Mouse (Mus musculus): ENCODE measurements around the gene Gm3435.
A peak's percentile ranks its signal among the peaks of the same experiment; 100 is the strongest.
"Not testable (repeated sequence)": the region's sequence is repeated elsewhere in the genome, so short reads cannot be mapped to it uniquely, and the experiment has no call there.

Gm3435 gene

DNA sequence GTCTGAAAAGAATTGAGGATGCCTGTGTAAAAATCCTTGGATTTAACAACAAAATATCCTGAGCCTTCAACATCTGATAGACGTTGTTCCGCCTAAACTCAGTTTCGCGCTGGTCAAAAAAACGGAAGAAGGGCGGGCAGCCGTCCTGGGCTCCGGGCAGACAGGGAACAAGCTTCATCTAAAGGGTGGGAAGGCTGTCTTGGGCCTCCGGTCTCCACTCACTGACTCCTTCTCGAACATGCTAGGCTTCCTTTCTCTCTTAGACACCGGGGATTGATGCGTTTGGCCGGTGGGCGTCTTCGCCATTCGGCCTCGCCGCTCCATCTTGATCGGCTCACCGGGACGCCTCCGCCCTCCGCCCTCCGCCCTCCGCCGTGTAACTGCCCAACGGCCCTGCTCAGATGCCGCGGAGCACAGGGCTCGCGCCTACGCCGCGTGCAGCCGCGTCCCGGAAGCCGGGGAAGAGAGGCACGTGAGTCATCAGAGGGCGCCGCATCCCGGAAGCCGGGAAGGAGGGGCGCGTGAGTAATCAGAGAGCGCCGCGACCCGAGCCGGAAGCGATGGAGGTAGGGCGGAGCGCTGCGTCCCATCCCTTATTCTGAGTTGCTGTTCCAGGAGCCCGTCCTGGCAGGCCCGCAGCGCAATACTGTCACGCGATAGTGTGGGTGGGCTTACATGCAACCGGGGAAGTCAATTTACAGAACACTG lies at the start of gene Gm3435:
Gm3435 (plus strand) TSS at position 471 of the 708 bp plus-strand sequence.
- DNase-seq (ENCODE audit: low spot score) = not testable (repeated sequence)

DNA sequence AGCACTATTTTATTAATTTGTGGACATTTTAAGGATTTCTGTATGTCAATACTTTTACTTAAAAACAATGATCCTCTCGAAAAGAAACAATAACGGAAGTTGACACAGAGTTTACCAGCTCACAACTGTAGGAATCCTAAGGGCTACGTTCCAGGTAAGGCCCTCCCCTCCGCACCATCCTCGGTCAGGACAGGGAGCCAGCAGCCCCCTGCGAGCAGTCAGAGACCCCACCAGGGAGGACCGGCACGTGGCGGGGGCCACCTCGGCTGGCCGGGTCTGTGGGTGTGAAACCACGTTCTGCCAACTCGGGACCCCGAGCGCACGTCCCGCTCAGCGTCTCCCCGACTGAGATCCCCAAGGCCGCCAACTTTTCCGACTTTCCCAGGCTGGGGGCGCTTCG lies 49.5 kb upstream of the Gm3435 start:
- DNase-seq (ENCODE audit: low spot score) = peak; percentile 5

DNA sequence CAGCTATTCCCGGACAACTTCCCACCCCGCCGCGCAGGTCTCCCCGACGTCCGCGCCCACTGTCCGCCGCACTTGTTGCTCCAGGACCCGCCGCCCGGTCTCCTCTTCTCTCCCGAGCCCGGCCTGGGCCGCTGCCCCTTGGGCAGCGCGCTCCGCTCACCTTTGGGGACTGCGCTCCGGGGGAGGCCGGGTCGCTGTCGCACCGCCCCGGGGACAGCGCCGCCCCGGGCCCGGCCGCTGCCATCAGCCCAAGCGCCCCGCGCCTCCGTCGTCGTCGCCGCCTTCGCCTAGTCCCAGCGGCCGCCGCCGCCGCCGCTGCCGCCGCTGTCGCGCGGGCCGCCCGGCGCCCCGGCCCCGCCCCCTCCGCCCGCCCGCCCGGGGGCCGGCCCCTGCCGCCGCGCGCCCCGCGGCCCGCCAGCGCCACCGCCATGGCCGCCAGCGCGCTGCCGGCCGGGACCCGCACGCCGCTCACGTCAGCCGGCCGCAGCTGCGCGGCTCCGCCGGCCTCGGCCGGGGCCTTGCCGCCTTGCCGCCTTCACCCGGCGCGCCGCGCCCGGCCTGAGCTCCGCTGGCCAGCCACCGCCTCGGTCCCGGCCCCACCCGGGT lies 48.9 kb upstream of the Gm3435 start, which contains the start of gene Phf10:
Phf10 (minus strand) TSS at position 323 of the 606 bp plus-strand sequence.
- peak; percentile 52 for DNase-seq (ENCODE audit: low spot score)

DNA sequence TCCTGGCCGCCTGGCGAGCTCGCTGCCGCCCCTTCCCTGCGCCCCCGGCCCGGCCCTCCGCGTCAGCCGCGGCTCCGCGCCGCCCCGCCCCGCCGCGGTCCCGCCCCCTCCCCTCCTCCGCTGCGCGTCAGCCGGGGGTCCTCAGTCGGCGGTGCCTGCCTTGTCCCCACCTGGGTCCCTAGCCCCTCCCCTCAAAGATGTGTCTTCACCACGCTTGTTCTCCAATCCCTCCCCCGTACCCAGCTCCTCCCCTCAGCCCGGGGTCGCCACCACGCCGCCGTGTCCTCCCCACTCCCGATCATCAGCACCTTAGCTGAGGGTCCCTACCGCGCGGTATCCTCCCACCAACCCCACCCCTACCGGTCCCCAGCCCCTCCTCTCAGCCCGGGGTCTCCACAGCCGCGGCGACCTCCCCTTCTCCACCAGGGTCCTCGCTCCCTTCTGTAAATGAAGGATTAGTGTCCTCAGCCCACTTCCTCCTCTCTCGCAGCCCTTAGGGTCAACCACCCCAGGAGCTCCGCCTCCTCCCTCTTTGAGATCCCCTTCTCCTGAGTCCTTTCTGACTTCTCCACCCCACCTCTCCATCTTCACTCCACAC lies 48.3 kb upstream of the Gm3435 start:
- not testable (repeated sequence) for DNase-seq (ENCODE audit: low spot score)

DNA sequence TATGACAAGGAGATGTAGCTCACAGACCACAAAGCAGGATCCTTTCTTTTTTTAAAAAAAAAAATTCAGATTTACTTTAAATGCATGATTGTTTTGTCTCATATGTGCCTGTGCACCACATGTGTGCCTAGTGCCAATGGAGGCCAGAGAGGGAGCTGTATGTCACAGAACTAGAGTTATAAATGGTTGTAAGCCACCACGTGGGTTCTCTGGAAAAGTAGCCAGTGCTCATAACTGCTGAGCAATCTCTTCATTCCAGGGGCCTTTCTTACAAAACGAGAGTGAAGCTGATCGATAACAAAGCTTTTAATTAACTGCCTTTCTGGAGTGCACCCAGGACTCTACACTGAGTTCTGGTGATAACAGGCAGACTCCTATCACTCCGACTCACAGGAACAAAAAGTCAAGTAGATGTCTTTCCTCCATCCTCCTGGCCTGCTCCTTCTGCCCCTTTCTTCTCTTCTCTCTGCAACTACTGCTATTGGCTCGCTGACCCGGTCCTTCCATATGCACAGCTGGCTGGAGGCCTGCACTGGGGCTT lies 41.5 kb upstream of the Gm3435 start:
- not testable (repeated sequence) for DNase-seq (ENCODE audit: low spot score)

DNA sequence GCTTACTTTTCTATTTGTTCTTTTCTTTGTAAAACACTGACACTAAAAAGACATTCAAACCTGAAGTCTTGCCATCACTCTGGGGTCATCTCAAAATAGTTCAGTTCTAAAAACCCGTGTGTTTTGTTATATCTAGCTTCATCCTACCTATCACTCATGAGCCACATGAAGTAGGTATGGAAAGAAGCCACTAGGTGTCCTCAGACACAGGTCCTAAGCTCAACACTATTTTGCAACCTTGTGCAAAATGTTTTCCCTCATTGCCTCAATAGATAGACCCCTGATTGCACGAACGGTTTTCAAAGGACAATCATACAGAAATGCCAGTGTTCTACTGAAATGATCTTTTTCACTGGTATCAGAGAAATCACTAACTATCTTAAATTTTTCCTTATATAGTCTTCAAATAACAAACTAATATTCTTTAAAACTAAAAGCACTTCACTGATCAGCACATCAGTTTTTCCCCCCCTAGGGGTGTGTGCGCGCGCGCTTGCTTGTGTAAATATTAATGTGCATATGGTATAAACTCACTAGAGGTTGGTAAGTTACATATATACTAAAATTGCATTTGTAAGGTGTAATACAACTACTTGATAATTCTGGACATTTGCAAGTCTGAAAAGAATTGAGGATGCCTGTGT lies 32.1 kb upstream of the Gm3435 start:
- not testable (repeated sequence) for DNase-seq (ENCODE audit: low spot score)

DNA sequence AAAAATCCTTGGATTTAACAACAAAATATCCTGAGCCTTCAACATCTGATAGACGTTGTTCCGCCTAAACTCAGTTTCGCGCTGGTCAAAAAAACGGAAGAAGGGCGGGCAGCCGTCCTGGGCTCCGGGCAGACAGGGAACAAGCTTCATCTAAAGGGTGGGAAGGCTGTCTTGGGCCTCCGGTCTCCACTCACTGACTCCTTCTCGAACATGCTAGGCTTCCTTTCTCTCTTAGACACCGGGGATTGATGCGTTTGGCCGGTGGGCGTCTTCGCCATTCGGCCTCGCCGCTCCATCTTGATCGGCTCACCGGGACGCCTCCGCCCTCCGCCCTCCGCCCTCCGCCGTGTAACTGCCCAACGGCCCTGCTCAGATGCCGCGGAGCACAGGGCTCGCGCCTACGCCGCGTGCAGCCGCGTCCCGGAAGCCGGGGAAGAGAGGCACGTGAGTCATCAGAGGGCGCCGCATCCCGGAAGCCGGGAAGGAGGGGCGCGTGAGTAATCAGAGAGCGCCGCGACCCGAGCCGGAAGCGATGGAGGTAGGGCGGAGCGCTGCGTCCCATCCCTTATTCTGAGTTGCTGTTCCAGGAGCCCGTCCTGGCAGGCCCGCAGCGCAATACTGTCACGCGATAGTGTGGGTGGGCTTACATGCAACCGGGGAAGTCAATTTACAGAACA lies 31.5 kb upstream of the Gm3435 start, which contains the start of the genes 9030025P20Rik and Gm3417:
9030025P20Rik (plus strand) TSS at position 107 of the 677 bp plus-strand sequence.
Gm3417 (minus strand) TSS at position 429 of the 677 bp plus-strand sequence.
- DNase-seq (ENCODE audit: low spot score) = not testable (repeated sequence)

DNA sequence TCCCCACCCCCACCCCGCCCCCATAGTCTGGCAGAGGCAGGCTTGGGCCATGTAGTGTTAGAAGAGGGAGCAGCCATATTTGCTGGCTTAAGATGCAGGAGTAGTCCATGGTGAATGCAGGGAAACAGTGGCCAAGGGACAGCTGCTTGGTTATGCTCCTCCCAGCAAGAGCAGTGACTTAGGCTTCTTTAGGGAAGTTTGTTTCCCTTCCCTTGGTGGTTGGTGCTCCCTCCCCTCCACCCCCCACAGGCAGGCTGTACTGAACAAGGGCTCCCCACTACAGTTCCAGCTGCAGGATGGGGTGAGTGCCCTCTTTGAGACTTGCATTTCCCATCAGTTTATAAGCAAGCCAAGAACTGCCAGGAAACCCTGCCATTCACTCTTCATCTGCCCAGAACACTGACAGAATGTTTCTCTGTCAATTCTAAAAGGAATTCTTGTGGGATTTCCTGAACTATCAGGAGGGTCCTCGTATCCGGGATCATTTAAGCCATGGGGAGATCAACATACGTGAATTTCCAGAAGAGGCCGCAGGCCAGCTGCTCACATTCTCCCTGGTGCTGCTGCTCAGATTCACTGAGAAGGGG lies 19.8 kb upstream of the Gm3435 start:
- not testable (repeated sequence) for DNase-seq (ENCODE audit: low spot score)

DNA sequence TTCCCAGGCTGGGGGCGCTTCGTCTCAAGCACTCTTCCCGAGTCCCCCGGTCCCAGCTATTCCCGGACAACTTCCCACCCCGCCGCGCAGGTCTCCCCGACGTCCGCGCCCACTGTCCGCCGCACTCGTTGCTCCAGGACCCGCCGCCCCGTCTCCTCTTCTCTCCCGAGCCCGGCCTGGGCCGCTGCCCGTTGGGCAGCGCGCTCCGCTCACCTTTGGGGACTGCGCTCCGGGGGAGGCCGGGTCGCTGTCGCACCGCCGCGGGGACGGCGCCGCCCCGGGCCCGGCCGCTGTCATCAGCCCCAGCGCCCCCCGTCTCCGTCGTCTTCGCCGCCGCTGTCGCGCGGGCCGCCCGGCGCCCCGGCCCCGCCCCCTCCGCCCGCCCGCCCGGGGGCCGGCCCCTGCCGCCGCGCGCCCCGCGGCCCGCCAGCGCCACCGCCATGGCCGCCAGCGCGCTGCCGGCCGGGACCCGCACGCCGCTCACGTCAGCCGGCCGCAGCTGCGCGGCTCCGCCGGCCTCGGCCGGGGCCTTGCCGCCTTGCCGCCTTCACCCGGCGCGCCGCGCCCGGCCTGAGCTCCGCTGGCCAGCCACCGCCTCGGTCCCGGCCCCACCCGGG lies 17.3 kb upstream of the Gm3435 start:
- not testable (repeated sequence) for DNase-seq (ENCODE audit: low spot score)

DNA sequence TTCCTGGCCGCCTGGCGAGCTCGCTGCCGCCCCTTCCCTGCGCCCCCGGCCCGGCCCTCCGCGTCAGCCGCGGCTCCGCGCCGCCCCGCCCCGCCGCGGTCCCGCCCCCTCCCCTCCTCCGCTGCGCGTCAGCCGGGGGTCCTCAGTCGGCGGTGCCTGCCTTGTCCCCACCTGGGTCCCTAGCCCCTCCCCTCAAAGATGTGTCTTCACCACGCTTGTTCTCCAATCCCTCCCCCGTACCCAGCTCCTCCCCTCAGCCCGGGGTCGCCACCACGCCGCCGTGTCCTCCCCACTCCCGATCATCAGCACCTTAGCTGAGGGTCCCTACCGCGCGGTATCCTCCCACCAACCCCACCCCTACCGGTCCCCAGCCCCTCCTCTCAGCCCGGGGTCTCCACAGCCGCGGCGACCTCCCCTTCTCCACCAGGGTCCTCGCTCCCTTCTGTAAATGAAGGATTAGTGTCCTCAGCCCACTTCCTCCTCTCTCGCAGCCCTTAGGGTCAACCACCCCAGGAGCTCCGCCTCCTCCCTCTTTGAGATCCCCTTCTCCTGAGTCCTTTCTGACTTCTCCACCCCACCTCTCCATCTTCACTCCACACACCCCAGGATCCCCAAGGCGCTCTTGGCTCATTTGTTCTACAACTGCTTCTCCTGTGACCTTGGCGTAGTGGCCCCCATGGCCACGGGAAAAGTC lies 16.7 kb upstream of the Gm3435 start:
- DNase-seq (ENCODE audit: low spot score) = not testable (repeated sequence)

DNA sequence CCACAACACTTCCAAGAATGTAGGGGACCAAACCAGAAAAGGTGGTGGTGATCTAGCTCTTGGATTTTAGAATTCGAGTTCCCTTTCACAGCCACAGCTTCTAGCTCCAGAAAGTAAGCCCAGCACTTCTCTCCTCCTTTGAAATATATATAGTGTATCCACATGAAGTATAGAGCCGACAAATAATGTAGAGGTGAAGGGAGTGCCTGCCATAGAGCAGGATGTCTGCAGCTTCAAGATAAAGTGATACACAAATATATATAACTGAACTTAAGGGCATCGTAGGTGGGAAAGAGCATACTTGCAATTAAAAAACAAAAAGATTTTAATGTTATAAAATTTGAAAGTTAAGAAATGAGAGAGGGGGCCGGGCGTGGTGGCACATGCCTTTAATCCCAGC lies 15.8 kb upstream of the Gm3435 start:
- DNase-seq (ENCODE audit: low spot score) = not testable (repeated sequence)

DNA sequence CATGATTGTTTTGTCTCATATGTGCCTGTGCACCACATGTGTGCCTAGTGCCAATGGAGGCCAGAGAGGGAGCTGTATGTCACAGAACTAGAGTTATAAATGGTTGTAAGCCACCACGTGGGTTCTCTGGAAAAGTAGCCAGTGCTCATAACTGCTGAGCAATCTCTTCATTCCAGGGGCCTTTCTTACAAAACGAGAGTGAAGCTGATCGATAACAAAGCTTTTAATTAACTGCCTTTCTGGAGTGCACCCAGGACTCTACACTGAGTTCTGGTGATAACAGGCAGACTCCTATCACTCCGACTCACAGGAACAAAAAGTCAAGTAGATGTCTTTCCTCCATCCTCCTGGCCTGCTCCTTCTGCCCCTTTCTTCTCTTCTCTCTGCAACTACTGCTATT lies 9.9 kb upstream of the Gm3435 start:
- DNase-seq (ENCODE audit: low spot score) = not testable (repeated sequence)

DNA sequence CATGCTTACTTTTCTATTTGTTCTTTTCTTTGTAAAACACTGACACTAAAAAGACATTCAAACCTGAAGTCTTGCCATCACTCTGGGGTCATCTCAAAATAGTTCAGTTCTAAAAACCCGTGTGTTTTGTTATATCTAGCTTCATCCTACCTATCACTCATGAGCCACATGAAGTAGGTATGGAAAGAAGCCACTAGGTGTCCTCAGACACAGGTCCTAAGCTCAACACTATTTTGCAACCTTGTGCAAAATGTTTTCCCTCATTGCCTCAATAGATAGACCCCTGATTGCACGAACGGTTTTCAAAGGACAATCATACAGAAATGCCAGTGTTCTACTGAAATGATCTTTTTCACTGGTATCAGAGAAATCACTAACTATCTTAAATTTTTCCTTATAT lies 888 bp upstream of the Gm3435 start:
- not testable (repeated sequence) for DNase-seq (ENCODE audit: low spot score)

DNA sequence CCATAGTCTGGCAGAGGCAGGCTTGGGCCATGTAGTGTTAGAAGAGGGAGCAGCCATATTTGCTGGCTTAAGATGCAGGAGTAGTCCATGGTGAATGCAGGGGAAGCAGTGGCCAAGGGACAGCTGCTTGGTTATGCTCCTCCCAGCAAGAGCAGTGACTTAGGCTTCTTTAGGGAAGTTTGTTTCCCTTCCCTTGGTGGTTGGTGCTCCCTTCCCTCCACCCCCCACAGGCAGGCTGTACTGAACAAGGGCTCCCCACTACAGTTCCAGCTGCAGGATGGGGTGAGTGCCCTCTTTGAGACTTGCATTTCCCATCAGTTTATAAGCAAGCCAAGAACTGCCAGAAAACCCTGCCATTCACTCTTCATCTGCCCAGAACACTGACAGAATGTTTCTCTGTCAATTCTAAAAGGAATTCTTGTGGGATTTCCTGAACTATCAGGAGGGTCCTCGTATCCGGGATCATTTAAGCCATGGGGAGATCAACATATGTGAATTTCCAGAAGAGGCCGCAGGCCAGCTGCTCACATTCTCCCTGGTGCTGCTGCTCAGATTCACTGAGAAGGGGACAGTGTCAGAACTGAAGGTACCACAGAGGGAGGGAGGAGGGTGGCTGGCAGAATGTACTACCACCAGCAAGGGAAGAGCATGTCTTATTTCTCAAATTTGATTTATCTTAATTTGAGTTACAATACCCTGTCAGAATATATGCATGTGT lies 11.7 kb downstream of the Gm3435 start:
- DNase-seq (ENCODE audit: low spot score) = not testable (repeated sequence)

DNA sequence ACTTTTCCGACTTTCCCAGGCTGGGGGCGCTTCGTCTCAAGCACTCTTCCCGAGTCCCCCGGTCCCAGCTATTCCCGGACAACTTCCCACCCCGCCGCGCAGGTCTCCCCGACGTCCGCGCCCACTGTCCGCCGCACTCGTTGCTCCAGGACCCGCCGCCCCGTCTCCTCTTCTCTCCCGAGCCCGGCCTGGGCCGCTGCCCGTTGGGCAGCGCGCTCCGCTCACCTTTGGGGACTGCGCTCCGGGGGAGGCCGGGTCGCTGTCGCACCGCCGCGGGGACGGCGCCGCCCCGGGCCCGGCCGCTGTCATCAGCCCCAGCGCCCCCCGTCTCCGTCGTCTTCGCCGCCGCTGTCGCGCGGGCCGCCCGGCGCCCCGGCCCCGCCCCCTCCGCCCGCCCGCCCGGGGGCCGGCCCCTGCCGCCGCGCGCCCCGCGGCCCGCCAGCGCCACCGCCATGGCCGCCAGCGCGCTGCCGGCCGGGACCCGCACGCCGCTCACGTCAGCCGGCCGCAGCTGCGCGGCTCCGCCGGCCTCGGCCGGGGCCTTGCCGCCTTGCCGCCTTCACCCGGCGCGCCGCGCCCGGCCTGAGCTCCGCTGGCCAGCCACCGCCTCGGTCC lies 14.0 kb downstream of the Gm3435 start:
- DNase-seq (ENCODE audit: low spot score) = not testable (repeated sequence)

DNA sequence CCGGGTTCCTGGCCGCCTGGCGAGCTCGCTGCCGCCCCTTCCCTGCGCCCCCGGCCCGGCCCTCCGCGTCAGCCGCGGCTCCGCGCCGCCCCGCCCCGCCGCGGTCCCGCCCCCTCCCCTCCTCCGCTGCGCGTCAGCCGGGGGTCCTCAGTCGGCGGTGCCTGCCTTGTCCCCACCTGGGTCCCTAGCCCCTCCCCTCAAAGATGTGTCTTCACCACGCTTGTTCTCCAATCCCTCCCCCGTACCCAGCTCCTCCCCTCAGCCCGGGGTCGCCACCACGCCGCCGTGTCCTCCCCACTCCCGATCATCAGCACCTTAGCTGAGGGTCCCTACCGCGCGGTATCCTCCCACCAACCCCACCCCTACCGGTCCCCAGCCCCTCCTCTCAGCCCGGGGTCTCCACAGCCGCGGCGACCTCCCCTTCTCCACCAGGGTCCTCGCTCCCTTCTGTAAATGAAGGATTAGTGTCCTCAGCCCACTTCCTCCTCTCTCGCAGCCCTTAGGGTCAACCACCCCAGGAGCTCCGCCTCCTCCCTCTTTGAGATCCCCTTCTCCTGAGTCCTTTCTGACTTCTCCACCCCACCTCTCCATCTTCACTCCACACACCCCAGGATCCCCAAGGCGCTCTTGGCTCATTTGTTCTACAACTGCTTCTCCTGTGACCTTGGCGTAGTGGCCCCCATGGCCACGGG lies 14.7 kb downstream of the Gm3435 start:
- not testable (repeated sequence) for DNase-seq (ENCODE audit: low spot score)

DNA sequence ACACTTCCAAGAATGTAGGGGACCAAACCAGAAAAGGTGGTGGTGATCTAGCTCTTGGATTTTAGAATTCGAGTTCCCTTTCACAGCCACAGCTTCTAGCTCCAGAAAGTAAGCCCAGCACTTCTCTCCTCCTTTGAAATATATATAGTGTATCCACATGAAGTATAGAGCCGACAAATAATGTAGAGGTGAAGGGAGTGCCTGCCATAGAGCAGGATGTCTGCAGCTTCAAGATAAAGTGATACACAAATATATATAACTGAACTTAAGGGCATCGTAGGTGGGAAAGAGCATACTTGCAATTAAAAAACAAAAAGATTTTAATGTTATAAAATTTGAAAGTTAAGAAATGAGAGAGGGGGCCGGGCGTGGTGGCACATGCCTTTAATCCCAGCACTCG lies 15.5 kb downstream of the Gm3435 start:
- not testable (repeated sequence) for DNase-seq (ENCODE audit: low spot score)

DNA sequence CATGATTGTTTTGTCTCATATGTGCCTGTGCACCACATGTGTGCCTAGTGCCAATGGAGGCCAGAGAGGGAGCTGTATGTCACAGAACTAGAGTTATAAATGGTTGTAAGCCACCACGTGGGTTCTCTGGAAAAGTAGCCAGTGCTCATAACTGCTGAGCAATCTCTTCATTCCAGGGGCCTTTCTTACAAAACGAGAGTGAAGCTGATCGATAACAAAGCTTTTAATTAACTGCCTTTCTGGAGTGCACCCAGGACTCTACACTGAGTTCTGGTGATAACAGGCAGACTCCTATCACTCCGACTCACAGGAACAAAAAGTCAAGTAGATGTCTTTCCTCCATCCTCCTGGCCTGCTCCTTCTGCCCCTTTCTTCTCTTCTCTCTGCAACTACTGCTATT lies 21.4 kb downstream of the Gm3435 start:
- not testable (repeated sequence) for DNase-seq (ENCODE audit: low spot score)

Measured in retina, embryonic 14.5 days (tissue).